Mouse (Mus musculus) midbrain, postnatal 0 days (tissue): ENCODE data around the gene Zfp366. TPM values are rescaled to one million over a fixed set of nuclear protein-coding genes. Genes with fewer than 3 reads are reported as not detected.
A peak's percentile ranks its signal among the peaks of the same experiment; 100 is the strongest.

Source experiments
- ATAC-seq: fragments of 200-750 bp; cut with Nextera tagmentation; 2 replicates; pipeline ENCODE4 v1.8.0; 2017; ENCODE audit warnings: moderate number of reproducible peaks, mild to moderate bottlenecking, moderate TSS enrichment, moderate library complexity; ENCODE audit not compliant: low FRiP score
- DNase-seq: peaks from one replicate; pipeline ENCODE4 v3.0.0-alpha.2; 2015; ENCODE audit warnings: low spot score
- H3K27ac ChIP-seq: fragments of 300-500 bp; sonication (generic); 2 replicates; pipeline ENCODE4 v1.5.1; 2014; ENCODE audit warnings: low read depth, mild to moderate bottlenecking, low read length, mixed read lengths
- H3K27me3 ChIP-seq: fragments of 300-500 bp; sonication (generic); 2 replicates; pipeline ENCODE4 v1.6.1; 2014; ENCODE audit warnings: low read length, control low read depth, mixed read lengths; ENCODE audit not compliant: insufficient read depth
- H3K36me3 ChIP-seq: fragments of 300-500 bp; sonication (generic); 2 replicates; pipeline ENCODE4 v1.6.1; 2014; ENCODE audit warnings: low read length, control low read depth, mixed read lengths; ENCODE audit not compliant: insufficient read depth
- H3K4me1 ChIP-seq: fragments of 300-500 bp; sonication (generic); 2 replicates; pipeline ENCODE4 v1.6.1; 2014; ENCODE audit warnings: mild to moderate bottlenecking, control low read depth, antibody characterized with exemption, low read length, mixed read lengths; ENCODE audit not compliant: insufficient read depth
- H3K4me2 ChIP-seq: fragments of 300-500 bp; sonication (generic); 2 replicates; pipeline ENCODE4 v1.6.1; 2014; ENCODE audit warnings: low read depth, mild to moderate bottlenecking, low read length, mixed read lengths; ENCODE audit not compliant: poor library complexity, severe bottlenecking
- H3K4me3 ChIP-seq: fragments of 300-500 bp; sonication (generic); 2 replicates; pipeline ENCODE4 v1.5.1; 2014; ENCODE audit warnings: low read depth, mild to moderate bottlenecking, low read length, moderate library complexity
- H3K9ac ChIP-seq: fragments of 300-500 bp; sonication (generic); replicated peaks from 2 replicates; pipeline ENCODE4 v1.6.1; 2014; ENCODE audit warnings: mild to moderate bottlenecking, low read length, moderate library complexity, mixed read lengths; ENCODE audit not compliant: poor library complexity, severe bottlenecking
- H3K9me3 ChIP-seq: fragments of 300-500 bp; sonication (generic); 2 replicates; pipeline ENCODE4 v1.6.1; 2016; ENCODE audit warnings: low read length, control low read depth
- CTCF ChIP-seq: IDR thresholded peaks from 2 replicates; pipeline ENCODE4 v1.5.1; 2016; ENCODE audit warnings: antibody characterized with exemption, mild to moderate bottlenecking
- WGBS: fragments of 180-500 bp; shearing (Covaris S2); extraction: QIAGEN DNeasy Blood & Tissue Kit; methylation state at CpG from one replicate; pipeline ENCODE4 v1.1.7; 2014; 5-methylcytosine and 5-hydroxymethylcytosine counted together
- polyA plus RNA-seq: library from polyadenylated mRNA; unstranded; fragments of >200 nt; fragmentation: Nextera tagmentation; extraction: Ambion mirVana; gene quantifications from 2 replicates; pipeline ENCODE4 v1.2.1, GENCODE M21; 2015
- total RNA-seq: library from RNA; depleted of rRNA; stranded (reverse); fragments of >200 nt; gene quantifications from 2 replicates; pipeline ENCODE4 v1.2.3, GENCODE M21; 2014

Zfp366 gene
- total and polyA plus RNA-seq, 2 experiments from 2014 or later, result 0.30 to 1.9 TPM

- WGBS, result 70% methylated on average over 6 of the region's 6 CpGs
- DNase-seq, result no peak
- no peak overlapping the region for H3K4me3 ChIP-seq
- H3K4me2 ChIP-seq, result no peak overlapping the region
- ATAC-seq, result no peak
- H3K9me3 ChIP-seq, result no peaks in the 10 kb centered on the region
- no peaks in the 10 kb centered on the region for H3K36me3 ChIP-seq
- TF ChIP-seq CTCF, result no peak
- no peaks in the 10 kb centered on the region for H3K27me3 ChIP-seq
- H3K27ac ChIP-seq, result no peak overlapping the region
- no peak overlapping the region for H3K9ac ChIP-seq
- no peaks in the 10 kb centered on the region for H3K4me1 ChIP-seq
These were observed 34.0 kb upstream of the Zfp366 start for GRCm38 (mm10) chr13:99150626-99151025.

- Histone ChIP-seq H3K4me2 (no peak overlapping the region), H3K4me1 (no peaks in the 10 kb centered on the region), H3K36me3 (no peaks in the 10 kb centered on the region), H3K9ac (no peak overlapping the region), H3K9me3 (no peaks in the 10 kb centered on the region), H3K4me3 (no peak overlapping the region), H3K27me3 (no peaks in the 10 kb centered on the region), H3K27ac (no peak overlapping the region)
- DNase-seq (no peak), ATAC-seq (no peak)
- TF ChIP-seq CTCF, result no peak
- WGBS, result 45% methylated on average over 8 of the region's 8 CpGs
These were observed 33.5 kb upstream of the Zfp366 start for GRCm38 (mm10) chr13:99151121-99151520.

GRCm38 (mm10) chr13:99152305-99152930 lies 32.2 kb upstream of the Zfp366 start:
- no peak overlapping the region for H3K9ac ChIP-seq
- no peaks in the 10 kb centered on the region for H3K36me3 ChIP-seq
- no peaks in the 10 kb centered on the region for H3K9me3 ChIP-seq
- no peak for DNase-seq
- WGBS, result 24% methylated on average over 18 of the region's 18 CpGs
- H3K4me2 ChIP-seq, result peak overlapping the region; percentile 16; the same call in 1 of the 2 replicates
- no peak for ATAC-seq
- no peaks in the 10 kb centered on the region for H3K4me1 ChIP-seq
- no peak overlapping the region for H3K4me3 ChIP-seq
- H3K27ac ChIP-seq, result no peak overlapping the region
- H3K27me3 ChIP-seq, result no peaks in the 10 kb centered on the region
- peak; percentile 47 for TF ChIP-seq CTCF

- TF ChIP-seq CTCF, result no peak
- H3K36me3 ChIP-seq, result no peaks in the 10 kb centered on the region
- no peak overlapping the region for H3K4me3 ChIP-seq
- H3K27me3 ChIP-seq, result no peaks in the 10 kb centered on the region
- WGBS, result 81% methylated on average over 2 of the region's 2 CpGs
- DNase-seq, result no peak
- H3K4me1 ChIP-seq, result no peaks in the 10 kb centered on the region
- H3K9me3 ChIP-seq, result no peaks in the 10 kb centered on the region
- no peak overlapping the region for H3K9ac ChIP-seq
- no peak for ATAC-seq
- no peak overlapping the region for H3K4me2 ChIP-seq
- H3K27ac ChIP-seq, result no peak overlapping the region
These were observed 26.9 kb upstream of the Zfp366 start for GRCm38 (mm10) chr13:99157709-99158108.

GRCm38 (mm10) chr13:99158773-99159172 lies 25.9 kb upstream of the Zfp366 start:
- Histone ChIP-seq H3K4me1 (peaks cover 3% of the 10 kb centered on the region; the same call in 1 of the 2 replicates), H3K4me2 (no peak overlapping the region), H3K27ac (no peak overlapping the region), H3K4me3 (no peak overlapping the region), H3K9me3 (no peaks in the 10 kb centered on the region), H3K27me3 (no peaks in the 10 kb centered on the region), H3K9ac (no peak overlapping the region), H3K36me3 (no peaks in the 10 kb centered on the region)
- DNase-seq (no peak), ATAC-seq (no peak)
- TF ChIP-seq CTCF, result no peak
- 86% methylated on average over 3 of the region's 3 CpGs for WGBS

GRCm38 (mm10) chr13:99163071-99163470 lies 21.6 kb upstream of the Zfp366 start:
- no peak overlapping the region for H3K9ac ChIP-seq
- no peak for TF ChIP-seq CTCF
- WGBS, result 58% methylated on average over 4 of the region's 4 CpGs
- H3K9me3 ChIP-seq, result no peaks in the 10 kb centered on the region
- no peak for DNase-seq
- H3K36me3 ChIP-seq, result no peaks in the 10 kb centered on the region
- no peaks in the 10 kb centered on the region for H3K27me3 ChIP-seq
- peak overlapping the region; percentile 58; the same call in 1 of the 2 replicates for H3K27ac ChIP-seq
- no peak overlapping the region for H3K4me2 ChIP-seq
- no peak overlapping the region for H3K4me3 ChIP-seq
- peaks cover 4% of the 10 kb centered on the region; the same call in 1 of the 2 replicates for H3K4me1 ChIP-seq
- ATAC-seq, result no peak
